Mouse (Mus musculus) lung, embryonic 14.5 days (tissue): ENCODE data around the gene Arpp21. TPM values are rescaled to one million over a fixed set of nuclear protein-coding genes. Genes with fewer than 3 reads are reported as not detected.
A peak's percentile ranks its signal among the peaks of the same experiment; 100 is the strongest.

Experiments
- ATAC-seq: fragments of 200-750 bp; cut with Nextera tagmentation; 2 replicates; pipeline ENCODE4 v1.8.0; 2017; ENCODE audit warnings: mild to moderate bottlenecking, moderate TSS enrichment, moderate library complexity; ENCODE audit not compliant: insufficient read depth
- DNase-seq: peaks from one replicate; pipeline ENCODE4 v3.0.0-alpha.2; 2015
- H3K27ac ChIP-seq: fragments of 300-500 bp; sonication (generic); 2 replicates; pipeline ENCODE4 v1.5.1; 2014; ENCODE audit warnings: low read depth, mild to moderate bottlenecking, moderate library complexity
- H3K27me3 ChIP-seq: fragments of 300-500 bp; sonication (generic); 2 replicates; pipeline ENCODE4 v1.6.1; 2014; ENCODE audit warnings: low read length, control low read depth; ENCODE audit not compliant: insufficient read depth
- H3K36me3 ChIP-seq: fragments of 300-500 bp; sonication (generic); 2 replicates; pipeline ENCODE4 v1.6.1; 2014; ENCODE audit warnings: control low read depth; ENCODE audit not compliant: insufficient read depth
- H3K4me1 ChIP-seq: fragments of 300-500 bp; sonication (generic); 2 replicates; pipeline ENCODE4 v1.6.1; 2014; ENCODE audit warnings: antibody characterized with exemption, control low read depth; ENCODE audit not compliant: insufficient read depth
- H3K4me2 ChIP-seq: fragments of 300-500 bp; sonication (generic); 2 replicates; pipeline ENCODE4 v1.6.1; 2014; ENCODE audit warnings: mild to moderate bottlenecking
- H3K4me3 ChIP-seq: fragments of 300-500 bp; sonication (generic); 2 replicates; pipeline ENCODE4 v1.5.1; 2014; ENCODE audit warnings: low read depth, low read length
- H3K9ac ChIP-seq: fragments of 300-500 bp; sonication (generic); 2 replicates; pipeline ENCODE4 v1.6.1; 2014
- H3K9me3 ChIP-seq: fragments of 300-500 bp; sonication (generic); 2 replicates; pipeline ENCODE4 v1.6.1; 2016; ENCODE audit warnings: low read depth, low read length, control low read depth
- CTCF ChIP-seq: IDR thresholded peaks from 2 replicates; pipeline ENCODE4 v1.5.1; 2016; ENCODE audit warnings: antibody characterized with exemption, low read depth
- WGBS: fragments of 180-500 bp; shearing (Covaris S2); extraction: QIAGEN DNeasy Blood & Tissue Kit; methylation state at CpG from one replicate; pipeline ENCODE4 v1.1.7; 2014; 5-methylcytosine and 5-hydroxymethylcytosine counted together
- polyA plus RNA-seq: library from polyadenylated mRNA; unstranded; fragments of >200 nt; fragmentation: Nextera tagmentation; extraction: Ambion mirVana; gene quantifications from 2 replicates; pipeline ENCODE4 v1.2.1, GENCODE M21; 2014

Arpp21 gene
- polyA plus RNA-seq, 1 experiment from 2014 or later = 0.18 TPM

GRCm38 (mm10) chr9:112123421-112123828 lies 112.3 kb downstream of the Arpp21 start:
- Histone ChIP-seq H3K9ac (no peak overlapping the region), H3K4me2 (no peak overlapping the region), H3K4me3 (no peak overlapping the region), H3K9me3 (no peaks in the 10 kb centered on the region), H3K4me1 (no peaks in the 10 kb centered on the region), H3K36me3 (no peaks in the 10 kb centered on the region), H3K27me3 (peaks cover 15% of the 10 kb centered on the region), H3K27ac (no peak overlapping the region)
- TF ChIP-seq CTCF = no peak
- 56% methylated on average over 6 of the region's 6 CpGs for WGBS
- DNase-seq = no peak
- no peak for ATAC-seq

- Histone ChIP-seq H3K4me3 (no peak overlapping the region), H3K4me2 (no peak overlapping the region), H3K4me1 (no peaks in the 10 kb centered on the region), H3K9ac (no peak overlapping the region), H3K36me3 (no peaks in the 10 kb centered on the region), H3K9me3 (no peaks in the 10 kb centered on the region), H3K27ac (no peak overlapping the region), H3K27me3 (peaks cover 31% of the 10 kb centered on the region)
- DNase-seq = no peak
- 28% methylated on average over 3 of the region's 3 CpGs for WGBS
- no peak for TF ChIP-seq CTCF
- no peak for ATAC-seq
Measured at GRCm38 (mm10) chr9:112119535-112119934, 116.2 kb downstream of the Arpp21 start.

DNA sequence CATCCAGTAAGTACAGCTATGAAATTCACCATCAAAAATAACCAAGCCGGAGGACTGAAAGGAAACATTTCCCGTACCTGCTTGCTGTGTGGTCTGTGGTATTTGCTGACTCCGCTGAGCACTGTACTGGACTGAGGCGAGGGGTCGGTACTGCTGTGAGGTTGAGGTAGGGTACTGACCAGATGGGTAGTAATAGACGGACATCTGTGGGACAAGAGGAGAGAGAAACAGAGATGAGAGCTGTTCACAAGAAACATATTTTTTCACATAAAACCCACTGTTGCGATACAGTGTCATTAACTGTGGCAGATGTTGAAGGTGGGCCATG lies 116.7 kb downstream of the Arpp21 start:
- Histone ChIP-seq H3K9ac (no peak overlapping the region), H3K4me1 (no peaks in the 10 kb centered on the region)

GRCm38 (mm10) chr9:112118411-112119105 lies 117.2 kb downstream of the Arpp21 start:
- no peaks in the 10 kb centered on the region for H3K4me1 ChIP-seq
- ATAC-seq = peak; percentile 80
- peak overlapping the region; percentile 20 for H3K4me3 ChIP-seq
- no peaks in the 10 kb centered on the region for H3K36me3 ChIP-seq
- DNase-seq = peak; percentile 57
- TF ChIP-seq CTCF = no peak
- H3K4me2 ChIP-seq = peak overlapping the region; percentile 64
- peak overlapping the region; percentile 26; the same call in 1 of the 2 replicates for H3K9ac ChIP-seq
- H3K27me3 ChIP-seq = peaks cover 31% of the 10 kb centered on the region
- WGBS = 1% methylated on average over 22 of the region's 22 CpGs
- H3K9me3 ChIP-seq = no peaks in the 10 kb centered on the region
- H3K27ac ChIP-seq = no peak overlapping the region

More for the DNA sequence above, 116.7 kb downstream of the Arpp21 start:
- H3K9me3 ChIP-seq = no peaks in the 10 kb centered on the region
- peaks cover 31% of the 10 kb centered on the region for H3K27me3 ChIP-seq
- H3K4me2 ChIP-seq = peak overlapping the region; percentile 64
- DNase-seq = no peak
- peak overlapping the region; percentile 20; the same call in 1 of the 2 replicates for H3K4me3 ChIP-seq
- 17% methylated on average over 7 of the region's 7 CpGs for WGBS
- TF ChIP-seq CTCF = no peak
- no peak for ATAC-seq
- no peaks in the 10 kb centered on the region for H3K36me3 ChIP-seq
- H3K27ac ChIP-seq = no peak overlapping the region

GRCm38 (mm10) chr9:112117632-112118410 lies 117.9 kb downstream of the Arpp21 start:
- Histone ChIP-seq H3K27me3 (peaks cover 31% of the 10 kb centered on the region), H3K9ac (no peak overlapping the region; the same call in 1 of the 2 replicates), H3K4me1 (no peaks in the 10 kb centered on the region), H3K36me3 (no peaks in the 10 kb centered on the region), H3K9me3 (no peaks in the 10 kb centered on the region), H3K4me3 (peak overlapping the region; percentile 20), H3K4me2 (peak overlapping the region; percentile 64), H3K27ac (no peak overlapping the region)
- ATAC-seq (no peak), DNase-seq (no peak)
- no peak for TF ChIP-seq CTCF
- WGBS = 28% methylated on average over 15 of the region's 15 CpGs

DNA sequence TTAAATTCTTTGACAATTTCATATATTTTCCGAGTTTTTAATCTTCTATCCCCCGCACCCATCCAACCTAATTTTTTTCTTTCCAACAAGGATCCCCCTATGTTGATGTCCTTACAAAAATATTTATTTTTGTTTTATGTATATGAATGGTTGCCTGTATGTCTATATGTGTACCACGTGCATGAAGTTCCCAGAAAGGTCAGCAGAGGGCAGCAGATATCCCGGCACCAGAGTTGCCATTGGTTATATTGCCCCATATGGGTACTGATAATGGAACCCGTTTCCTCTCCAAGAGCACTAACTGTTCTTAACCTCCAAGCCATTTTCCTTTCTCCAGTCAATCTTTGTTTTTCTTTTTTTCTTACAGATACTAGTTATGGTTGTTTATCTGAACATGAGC lies 124.1 kb downstream of the Arpp21 start:
- no peaks in the 10 kb centered on the region for H3K27me3 ChIP-seq
- no peak overlapping the region for H3K9ac ChIP-seq
- DNase-seq = peak; percentile 35
- no peak for ATAC-seq
- no peaks in the 10 kb centered on the region for H3K9me3 ChIP-seq
- peak; percentile 46 for TF ChIP-seq CTCF
- no peaks in the 10 kb centered on the region for H3K4me1 ChIP-seq
- no peak overlapping the region for H3K4me3 ChIP-seq
- no peaks in the 10 kb centered on the region for H3K36me3 ChIP-seq
- H3K4me2 ChIP-seq = no peak overlapping the region
- H3K27ac ChIP-seq = no peak overlapping the region
- 84% methylated on average over 5 of the region's 5 CpGs for WGBS

- no peak for TF ChIP-seq CTCF
- H3K4me2 ChIP-seq = no peak overlapping the region
- no peaks in the 10 kb centered on the region for H3K4me1 ChIP-seq
- WGBS = 72% methylated on average over 2 of the region's 2 CpGs
- no peaks in the 10 kb centered on the region for H3K9me3 ChIP-seq
- no peak overlapping the region for H3K4me3 ChIP-seq
- no peak for ATAC-seq
- no peaks in the 10 kb centered on the region for H3K27me3 ChIP-seq
- H3K36me3 ChIP-seq = no peaks in the 10 kb centered on the region
- no peak overlapping the region for H3K9ac ChIP-seq
- H3K27ac ChIP-seq = no peak overlapping the region; the same call in 1 of the 2 replicates
- DNase-seq = no peak
Measured at GRCm38 (mm10) chr9:112102852-112103192, 132.9 kb downstream of the Arpp21 start.
